Mouse (Mus musculus): ENCODE results near the gene Cox5b.

The Cox5b gene

GRCm38 (mm10) chr1:36683810-36684467 lies 7.3 kb upstream of the Cox5b start:
- DNase-seq (ENCODE audit: low spot score in 2 of 2): peak; percentile 85 to 87

DNA sequence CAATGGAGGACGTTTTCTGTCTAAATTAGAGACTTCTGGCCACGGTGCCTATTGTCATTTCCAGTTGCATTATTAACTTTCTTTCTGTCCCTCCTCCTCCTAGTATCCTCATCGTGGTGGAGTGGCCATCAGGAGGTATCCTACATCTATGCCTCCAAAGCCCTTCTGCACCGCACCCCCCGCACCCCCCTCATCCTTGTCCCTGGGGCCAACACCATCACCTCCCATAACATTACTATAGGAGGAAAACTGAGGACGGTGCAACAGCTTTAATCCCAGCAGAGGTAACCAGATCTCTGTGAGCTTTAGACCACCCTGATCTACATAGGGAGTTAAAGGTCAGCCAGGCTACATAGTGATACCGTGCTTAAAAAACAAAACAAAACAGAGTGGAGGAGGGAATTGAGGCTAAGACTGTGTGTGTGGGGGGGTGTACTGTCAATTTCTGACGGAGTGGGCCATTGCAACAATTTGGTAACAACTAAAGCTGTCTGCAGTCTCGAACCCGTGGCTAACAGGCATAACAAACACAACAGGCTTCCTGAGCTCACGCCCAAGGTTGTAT lies 496 bp upstream of the Cox5b start:
- no peak for DNase-seq (ENCODE audit: low spot score in 2 of 2)

DNA sequence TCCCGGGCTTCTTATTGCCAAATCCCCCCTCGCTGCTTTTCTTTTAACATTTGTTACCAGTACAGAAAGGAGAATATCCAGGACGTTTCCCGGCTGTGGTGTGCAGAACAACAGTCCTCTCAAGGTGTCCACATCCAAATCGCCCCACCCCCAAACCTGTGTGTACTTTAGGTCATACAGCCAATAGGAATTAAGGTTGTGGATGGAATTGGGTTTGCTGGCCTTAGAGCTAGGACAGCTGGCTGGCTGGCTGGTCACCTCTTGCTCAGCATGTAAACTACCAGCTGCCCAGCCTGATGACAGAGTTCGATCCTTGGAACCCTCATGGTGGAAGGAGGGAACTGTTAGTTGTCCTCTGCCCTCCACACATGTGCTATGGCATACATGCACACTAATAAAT lies 3.6 kb downstream of the Cox5b start:
- DNase-seq (ENCODE audit: low spot score in 2 of 2): no peak

DNA sequence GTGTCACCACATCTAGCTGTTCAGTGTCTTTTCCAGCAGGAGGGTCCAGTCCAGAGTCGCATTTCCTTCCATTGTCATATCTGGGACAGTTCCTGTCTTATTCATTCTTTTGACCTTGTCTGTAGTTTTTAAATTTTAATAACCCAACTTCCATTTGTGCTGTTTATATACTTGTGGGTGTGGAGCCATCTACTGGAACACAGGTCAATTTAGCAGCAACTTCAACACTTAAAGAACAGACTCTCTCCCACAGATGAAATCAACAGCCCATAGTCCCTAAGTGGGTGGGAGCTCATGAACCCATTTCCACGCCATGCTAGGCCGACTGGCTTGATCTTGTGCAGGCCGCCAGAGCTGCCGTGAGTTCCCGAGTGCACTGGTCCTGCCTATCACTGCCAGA lies 5.2 kb downstream of the Cox5b start:
- DNase-seq (ENCODE audit: low spot score in 2 of 2): no peak

DNA sequence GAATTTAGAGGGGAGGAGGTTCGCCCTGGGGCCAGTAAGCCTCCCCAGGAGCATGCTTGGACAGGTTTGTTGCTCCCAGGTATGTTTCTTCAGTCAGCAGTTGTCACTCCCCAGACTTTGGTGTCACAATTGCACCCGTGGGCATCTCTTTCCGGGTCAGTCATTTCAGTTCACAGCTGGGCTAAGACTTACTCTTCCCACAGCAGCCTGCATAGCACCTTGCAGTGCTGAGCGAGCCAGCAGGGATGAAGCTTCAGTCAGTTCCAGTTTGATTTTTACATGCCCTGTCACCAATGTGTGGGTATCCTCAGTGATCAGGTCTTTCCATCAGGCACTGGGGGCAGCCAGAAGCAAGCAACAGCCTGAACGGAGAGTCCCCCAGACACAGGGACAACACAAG lies 5.8 kb downstream of the Cox5b start:
- no peak for DNase-seq (ENCODE audit: low spot score in 2 of 2)

GRCm38 (mm10) chr1:36707166-36707565 lies 15.9 kb downstream of the Cox5b start:
- DNase-seq (ENCODE audit: low spot score in 2 of 2): peak in 1 of 2 experiments; percentile 50

GRCm38 (mm10) chr1:36707797-36708196 lies 16.5 kb downstream of the Cox5b start:
- DNase-seq (ENCODE audit: low spot score in 2 of 2): no peak

- DNase-seq (ENCODE audit: low spot score in 2 of 2): no peak
Measured at GRCm38 (mm10) chr1:36708626-36709025, 17.4 kb downstream of the Cox5b start.

DNA sequence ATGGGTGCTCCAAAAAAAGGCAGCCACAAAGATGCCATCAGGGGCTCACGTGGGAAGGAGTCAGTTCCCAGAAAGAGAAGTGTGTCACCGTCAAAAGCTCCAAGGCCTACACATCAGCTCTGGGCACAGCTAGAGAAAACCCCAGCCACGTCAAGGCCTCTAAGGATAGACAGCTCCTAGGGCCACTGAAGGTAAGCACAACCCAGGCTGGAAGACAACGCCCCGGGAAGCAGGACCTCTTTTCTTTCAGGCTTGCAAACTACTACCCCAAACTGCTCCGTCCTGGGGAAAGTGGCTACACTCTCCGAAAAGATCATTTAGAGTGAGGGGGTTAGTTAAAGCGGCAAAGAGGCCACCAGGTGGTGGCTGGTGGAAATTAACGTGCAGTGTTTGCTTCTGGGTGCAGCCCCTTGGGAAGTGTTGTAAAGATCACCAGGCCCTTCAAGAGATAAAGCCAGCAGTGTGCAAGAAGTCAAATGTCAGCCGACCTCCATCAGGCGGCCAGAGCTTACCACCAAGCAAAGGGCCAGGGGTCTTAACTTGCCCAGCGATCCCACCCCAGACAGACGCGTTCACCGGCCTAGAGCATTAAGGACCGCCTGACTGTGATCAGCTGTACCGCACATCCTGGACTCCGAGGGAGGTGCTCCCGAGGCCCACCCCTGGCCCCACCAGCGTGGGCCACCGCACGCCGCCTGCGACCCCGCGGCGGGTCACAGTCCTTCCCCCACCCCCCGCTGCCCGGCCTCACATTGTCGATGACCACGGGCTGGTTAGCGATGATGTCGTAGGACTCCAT lies 18.0 kb downstream of the Cox5b start:
- DNase-seq (ENCODE audit: low spot score in 2 of 2): peak in 1 of 2 experiments; percentile 43

GRCm38 (mm10) chr1:36709854-36710280 lies 18.6 kb downstream of the Cox5b start, which contains the start of gene 4933424G06Rik:
Gene 4933424G06Rik, plus strand, starts transcription at chr1:36710149.
- peak; percentile 98 for DNase-seq (ENCODE audit: low spot score in 2 of 2)

DNA sequence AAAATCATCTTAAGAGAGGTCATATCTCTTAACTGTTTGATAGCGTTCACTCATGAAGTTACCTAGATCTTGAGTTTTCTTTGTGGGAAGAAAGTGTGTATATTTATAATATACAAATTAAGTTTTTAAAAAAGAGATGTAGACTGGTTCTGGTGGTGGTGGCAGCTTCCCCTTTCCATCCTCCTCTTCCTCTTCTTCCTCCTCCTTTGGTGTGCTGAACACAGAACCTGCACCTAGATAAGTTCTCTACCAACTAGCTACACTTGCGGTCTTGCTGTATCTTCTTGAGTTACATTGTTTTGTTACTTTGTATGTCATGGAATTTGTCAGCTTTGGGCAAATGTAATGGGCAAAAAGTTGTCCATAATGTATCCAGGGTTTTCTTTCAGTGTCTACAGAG lies 19.9 kb downstream of the Cox5b start:
- no peak for DNase-seq (ENCODE audit: low spot score in 2 of 2)

DNA sequence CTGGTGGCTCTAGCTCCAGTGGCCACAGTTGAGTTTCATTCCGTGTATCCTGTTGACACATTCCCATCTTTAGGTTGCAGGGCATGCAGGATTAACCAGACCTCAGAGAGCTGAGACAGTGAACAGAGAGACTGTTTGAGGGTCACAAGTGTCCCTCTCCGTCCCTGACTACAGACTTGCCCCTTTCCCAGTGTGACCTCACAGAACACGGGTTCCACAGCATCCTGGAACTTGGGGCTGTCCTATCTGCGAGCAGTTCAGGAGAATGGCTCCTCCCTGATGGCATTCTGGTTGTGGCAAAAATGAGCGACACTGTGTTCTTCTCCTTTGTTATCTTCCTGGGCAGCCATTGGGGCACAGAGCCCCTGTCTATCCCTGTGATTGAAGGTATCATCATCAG lies 23.1 kb downstream of the Cox5b start, which contains the start of gene Actr1b:
TSS of gene Actr1b (minus strand) at position 112 of the 400 bp plus-strand sequence.
- DNase-seq (ENCODE audit: low spot score in 2 of 2): no peak

GRCm38 (mm10) chr1:36718786-36719185 lies 27.5 kb downstream of the Cox5b start:
- no peak for DNase-seq (ENCODE audit: low spot score in 2 of 2)

DNA sequence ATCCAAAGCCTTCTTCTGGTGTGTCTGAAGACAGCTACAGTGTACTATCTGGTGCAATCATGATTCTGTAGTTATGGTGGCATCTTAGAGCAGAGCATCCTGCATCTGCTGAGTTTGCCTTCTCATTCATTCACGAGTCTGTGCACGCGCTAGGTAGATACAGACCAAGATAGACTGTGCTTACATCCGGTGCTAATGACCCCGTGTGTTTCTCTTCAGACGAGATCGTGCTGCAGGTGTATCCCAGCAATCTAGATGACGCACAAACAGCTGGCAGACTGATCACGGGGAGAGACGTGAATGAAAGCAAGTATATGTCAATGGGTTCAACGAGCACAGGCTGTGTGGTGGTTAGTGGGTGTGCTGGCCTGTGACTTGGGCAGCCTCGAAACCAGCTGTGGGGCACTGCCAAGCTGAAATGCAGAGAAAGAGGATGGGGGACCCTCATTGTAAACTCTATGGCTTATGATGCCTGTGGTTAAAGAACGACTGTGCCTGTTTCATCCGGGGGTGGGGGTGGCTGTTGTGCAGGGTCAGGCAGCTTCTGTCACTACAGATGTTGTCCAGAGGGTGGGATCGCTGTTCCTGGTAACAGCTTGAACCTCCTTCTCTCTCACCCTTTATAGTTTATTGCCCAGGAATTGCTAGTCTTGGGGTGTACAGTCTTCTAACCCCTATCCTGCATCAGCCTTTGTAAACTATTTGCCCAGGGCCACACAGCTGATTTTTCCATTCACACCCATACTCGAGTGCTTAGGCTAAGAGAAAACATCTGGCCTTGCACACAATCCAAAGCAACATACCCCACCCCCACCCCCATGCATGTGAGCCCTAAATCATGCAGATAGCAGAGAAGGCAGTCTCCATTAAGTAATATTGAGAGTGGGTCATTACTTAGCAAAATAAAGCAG lies 32.2 kb downstream of the Cox5b start:
- no peak for DNase-seq (ENCODE audit: low spot score in 2 of 2)

DNA sequence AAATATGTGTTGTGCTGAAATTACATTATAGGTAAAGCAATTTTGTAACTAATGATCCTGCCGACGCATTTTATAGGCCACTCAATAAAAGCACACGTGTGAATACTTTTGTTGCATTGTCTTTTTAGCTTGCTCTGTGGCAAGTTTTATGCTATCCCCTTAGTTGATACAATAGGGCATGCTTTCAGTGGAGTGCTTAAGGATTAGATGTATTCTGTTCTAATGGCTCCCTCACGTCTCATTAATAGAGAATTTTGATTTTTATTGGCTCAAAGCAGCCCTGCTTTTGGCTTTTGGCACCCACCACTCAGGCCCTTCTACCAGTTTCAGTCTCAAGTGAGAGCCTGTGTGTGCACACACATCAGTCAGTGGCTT lies 32.8 kb downstream of the Cox5b start:
- no peak for DNase-seq (ENCODE audit: low spot score in 2 of 2)

- DNase-seq (ENCODE audit: low spot score in 2 of 2): peak; percentile 91 to 94
Measured at GRCm38 (mm10) chr1:36737300-36737699, 46.1 kb downstream of the Cox5b start.

- no peak for DNase-seq (ENCODE audit: low spot score in 2 of 2)
Measured at GRCm38 (mm10) chr1:36739231-36739630, 48.0 kb downstream of the Cox5b start.

GRCm38 (mm10) chr1:36743046-36743445 lies 51.8 kb downstream of the Cox5b start:
- DNase-seq (ENCODE audit: low spot score in 2 of 2): no peak

Data from right cerebral cortex, adult 2 months (tissue).